In the genomic region with DNA sequence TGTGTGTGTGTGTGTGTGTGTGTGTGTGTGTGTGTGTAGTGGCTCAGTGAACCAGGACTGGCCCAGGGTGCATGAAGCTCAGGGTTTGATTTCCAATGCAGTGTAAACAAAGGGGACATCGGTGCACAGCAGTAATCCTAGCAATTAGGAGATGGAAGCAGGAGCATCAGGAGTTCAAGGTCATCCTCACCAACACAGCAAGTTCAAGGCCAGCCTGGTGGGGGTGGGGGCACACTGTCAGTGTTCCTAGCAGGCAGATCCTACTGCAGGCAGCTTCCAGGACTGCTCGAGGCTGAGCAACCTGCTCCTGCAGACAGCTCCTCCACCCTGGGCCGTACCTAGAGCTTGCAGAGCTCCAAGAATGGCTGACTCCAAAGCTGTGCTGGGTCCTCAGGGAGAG, we compare ENCODE assay signal across 19 mouse cellular contexts.
"Had no signal": no experiment of that assay in that cellular context is flagged by ENCODE, and none has a peak within 500 bp of the region (broad histone marks: within the 10 kb centered on the region; RNA-seq: fewer than 3 reads in every experiment).

No protein-coding gene starts in this region.

- DNase-seq: kidney, adult 8-10 months; kidney, postnatal 10 days; kidney, postnatal 36 days; lung, adult 18-20 months; lung, postnatal 10 days; lung, postnatal 36 days; retina, postnatal 1 day; thymus, adult 18-20 months; thymus, postnatal 36 days had no signal

- H3K36me3 ChIP-seq: kidney, embryonic 15.5 days; lung, embryonic 15.5 days; midbrain, embryonic 10.5 days; midbrain, embryonic 13.5 days; neural tube, embryonic 13.5 days had no signal

- H3K4me3 ChIP-seq: kidney, embryonic 15.5 days; lung, embryonic 15.5 days; megakaryocyte, embryonic 14.5 days; midbrain, embryonic 10.5 days; midbrain, embryonic 13.5 days; myocyte; neural tube, embryonic 13.5 days had no signal

- H3K27ac ChIP-seq: liver, embryonic 14.5 days; lung, embryonic 15.5 days; midbrain, embryonic 10.5 days; midbrain, embryonic 13.5 days; neural tube, embryonic 13.5 days had no signal

- ATAC-seq: midbrain, embryonic 13.5 days; midbrain, embryonic 16.5 days had no signal

- H3K27me3 ChIP-seq: kidney, embryonic 15.5 days; lung, embryonic 15.5 days; neural tube, embryonic 13.5 days had no signal

- H3K9ac ChIP-seq: kidney, embryonic 15.5 days; liver, embryonic 14.5 days; lung, embryonic 15.5 days; midbrain, embryonic 13.5 days; neural tube, embryonic 13.5 days had no signal

- H3K9me3 ChIP-seq: kidney, embryonic 15.5 days; lung, embryonic 15.5 days; midbrain, embryonic 10.5 days; midbrain, embryonic 13.5 days; neural tube, embryonic 13.5 days had no signal

- H3K4me2 ChIP-seq: kidney, embryonic 15.5 days; liver, embryonic 11.5 days; lung, embryonic 15.5 days; midbrain, embryonic 13.5 days; neural tube, embryonic 13.5 days had no signal
